Mouse (Mus musculus): ENCODE results near the gene Rpp25. TPM values are rescaled to one million over a fixed set of nuclear protein-coding genes. Genes with fewer than 3 reads are reported as not detected.
A peak's percentile ranks its signal among the peaks of the same experiment; 100 is the strongest.

Rpp25 gene
- polyA plus RNA-seq, 1 experiment from 2014 or later: 0.48 TPM

GRCm38 (mm10) chr9:57501452-57501851, 2.4 kb upstream of the Rpp25 start:
- Histone ChIP-seq H3K4me1 (ENCODE audit: insufficient read depth) (peaks cover 35% of the 10 kb centered on the region), H3K9ac (replicated peaks) (no peak overlapping the region), H3K27ac (ENCODE audit: low read depth) (no peak overlapping the region), H3K9me3 (ENCODE audit: low read length) (no peaks in the 10 kb centered on the region), H3K27me3 (ENCODE audit: insufficient read depth, low read length) (peaks cover 60% of the 10 kb centered on the region), H3K36me3 (replicated peaks; ENCODE audit: insufficient read depth, low read length) (no peaks in the 10 kb centered on the region), H3K4me2 (ENCODE audit: low read depth, low read length) (no peak overlapping the region), H3K4me3 (ENCODE audit: low read depth, low read length) (no peak overlapping the region)
- ATAC-seq: no peak
- DNase-seq: no peak
- TF ChIP-seq EP300 (IDR thresholded peaks at IDR 0.05; ENCODE audit: low read depth): no peak
- TF ChIP-seq CTCF (IDR thresholded peaks at IDR 0.05; ENCODE audit: low read depth): no peak
- WGBS (ENCODE audit: insufficient replicate concordance): 12% methylated on average over 13 of the region's 13 CpGs

DNA sequence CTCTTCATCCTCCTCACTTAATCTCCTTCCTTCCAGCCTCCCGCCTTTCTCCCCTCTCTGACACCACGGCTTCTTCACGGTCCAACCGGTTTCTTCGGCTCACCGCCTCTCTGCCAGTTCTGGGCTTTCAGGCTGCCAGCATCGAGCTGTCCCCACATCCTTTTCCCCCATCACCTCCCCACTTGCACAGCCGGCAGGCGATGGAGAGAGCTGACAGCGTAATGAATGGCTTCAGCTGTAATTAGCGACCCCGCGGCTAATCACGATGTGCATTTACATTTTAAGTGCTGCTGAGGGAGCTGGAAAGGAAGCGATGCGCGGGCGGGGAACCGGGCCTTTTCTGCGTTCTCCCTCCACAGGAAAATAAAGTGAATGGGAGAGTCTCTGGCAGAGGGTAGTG, 2.0 kb upstream of the Rpp25 start:
- no peak for ATAC-seq

GRCm38 (mm10) chr9:57502911-57503621, 760 bp upstream of the Rpp25 start:
- no peak overlapping the region for H3K27ac ChIP-seq (ENCODE audit: low read depth)
- H3K9me3 ChIP-seq (ENCODE audit: low read length): no peaks in the 10 kb centered on the region
- H3K4me3 ChIP-seq (ENCODE audit: low read depth, low read length): peak overlapping the region; percentile 46
- 8% methylated on average over 23 of the region's 23 CpGs for WGBS (ENCODE audit: insufficient replicate concordance)
- ATAC-seq (no peak), DNase-seq (no peak)
- H3K36me3 ChIP-seq (replicated peaks; ENCODE audit: insufficient read depth, low read length): no peaks in the 10 kb centered on the region
- peak overlapping the region; percentile 76; the same call in 1 of the 2 replicates for H3K4me2 ChIP-seq (ENCODE audit: low read depth, low read length)
- no peak overlapping the region for H3K9ac ChIP-seq (replicated peaks)
- no peak for TF ChIP-seq CTCF (IDR thresholded peaks at IDR 0.05; ENCODE audit: low read depth)
- no peak for TF ChIP-seq EP300 (IDR thresholded peaks at IDR 0.05; ENCODE audit: low read depth)
- H3K4me1 ChIP-seq (ENCODE audit: insufficient read depth): peaks cover 29% of the 10 kb centered on the region
- H3K27me3 ChIP-seq (ENCODE audit: insufficient read depth, low read length): peaks cover 60% of the 10 kb centered on the region

More for the DNA sequence above, 2.0 kb upstream of the Rpp25 start:
- peaks cover 60% of the 10 kb centered on the region for H3K27me3 ChIP-seq (ENCODE audit: insufficient read depth, low read length)
- TF ChIP-seq CTCF (IDR thresholded peaks at IDR 0.05; ENCODE audit: low read depth): no peak
- TF ChIP-seq EP300 (IDR thresholded peaks at IDR 0.05; ENCODE audit: low read depth): no peak
- no peak overlapping the region for H3K4me2 ChIP-seq (ENCODE audit: low read depth, low read length)
- no peaks in the 10 kb centered on the region for H3K9me3 ChIP-seq (ENCODE audit: low read length)
- no peak overlapping the region for H3K4me3 ChIP-seq (ENCODE audit: low read depth, low read length)
- no peak for DNase-seq
- no peak overlapping the region for H3K27ac ChIP-seq (ENCODE audit: low read depth)
- WGBS (ENCODE audit: insufficient replicate concordance): 3% methylated on average over 20 of the region's 20 CpGs
- H3K9ac ChIP-seq (replicated peaks): no peak overlapping the region
- peaks cover 35% of the 10 kb centered on the region for H3K4me1 ChIP-seq (ENCODE audit: insufficient read depth)
- no peaks in the 10 kb centered on the region for H3K36me3 ChIP-seq (replicated peaks; ENCODE audit: insufficient read depth, low read length)

DNA sequence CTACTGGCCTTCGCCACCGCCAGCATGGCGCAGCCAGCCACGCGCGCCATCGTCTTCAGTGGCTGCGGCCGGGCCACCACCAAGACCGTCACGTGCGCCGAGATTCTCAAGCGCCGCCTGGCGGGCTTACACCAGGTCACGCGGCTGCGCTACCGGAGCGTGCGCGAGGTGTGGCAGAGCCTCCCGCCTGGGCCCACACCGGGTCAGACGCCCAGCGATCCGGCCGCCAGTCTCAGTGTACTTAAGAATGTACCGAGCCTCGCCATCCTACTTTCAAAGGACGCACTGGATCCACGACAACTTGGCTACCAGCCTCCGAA, 515 bp downstream of the Rpp25 start:
- Histone ChIP-seq H3K9ac (replicated peaks) (no peak overlapping the region), H3K4me1 (ENCODE audit: insufficient read depth) (peaks cover 29% of the 10 kb centered on the region), H3K4me2 (ENCODE audit: low read depth, low read length) (peak overlapping the region; percentile 76), H3K27me3 (ENCODE audit: insufficient read depth, low read length) (peaks cover 60% of the 10 kb centered on the region), H3K9me3 (ENCODE audit: low read length) (no peaks in the 10 kb centered on the region), H3K4me3 (ENCODE audit: low read depth, low read length) (peak overlapping the region; percentile 46), H3K27ac (ENCODE audit: low read depth) (no peak overlapping the region), H3K36me3 (replicated peaks; ENCODE audit: insufficient read depth, low read length) (no peaks in the 10 kb centered on the region)
- ATAC-seq: peak; percentile 38; the same call in 1 of the 2 replicates
- DNase-seq: peak; percentile 73
- 2% methylated on average over 33 of the region's 34 CpGs for WGBS (ENCODE audit: insufficient replicate concordance)
- TF ChIP-seq CTCF (IDR thresholded peaks at IDR 0.05; ENCODE audit: low read depth): peak; percentile 66
- TF ChIP-seq EP300 (IDR thresholded peaks at IDR 0.05; ENCODE audit: low read depth): no peak

DNA sequence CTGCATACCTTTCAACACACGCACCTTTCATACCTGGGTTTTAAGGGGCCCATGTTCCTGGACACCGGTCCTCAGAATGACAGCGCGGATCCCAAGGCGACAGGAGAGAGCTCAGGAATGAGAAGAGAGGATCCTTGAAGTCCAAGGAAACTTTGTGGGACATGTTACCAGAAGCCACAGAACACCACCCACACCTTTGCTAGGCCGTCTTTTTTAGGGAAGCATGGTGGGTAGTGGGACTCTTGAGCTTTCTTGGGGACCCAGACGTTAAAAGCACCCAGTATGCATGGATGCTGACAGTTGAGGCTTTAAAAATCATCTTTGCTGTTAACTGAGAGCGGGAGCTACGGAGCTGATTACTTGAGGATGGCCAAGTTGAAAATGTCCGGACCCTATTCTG, 1.1 kb downstream of the Rpp25 start:
- no peak overlapping the region; the same call in 1 of the 2 replicates for H3K4me3 ChIP-seq (ENCODE audit: low read depth, low read length)
- peaks cover 60% of the 10 kb centered on the region for H3K27me3 ChIP-seq (ENCODE audit: insufficient read depth, low read length)
- H3K27ac ChIP-seq (ENCODE audit: low read depth): no peak overlapping the region
- H3K4me1 ChIP-seq (ENCODE audit: insufficient read depth): peaks cover 29% of the 10 kb centered on the region
- DNase-seq: no peak
- TF ChIP-seq CTCF (IDR thresholded peaks at IDR 0.05; ENCODE audit: low read depth): no peak
- no peak for TF ChIP-seq EP300 (IDR thresholded peaks at IDR 0.05; ENCODE audit: low read depth)
- ATAC-seq: no peak
- 0 out of 2 replicates have a peak overlapping the region, but pooled peaks have one; percentile 76 for H3K4me2 ChIP-seq (ENCODE audit: low read depth, low read length)
- H3K36me3 ChIP-seq (replicated peaks; ENCODE audit: insufficient read depth, low read length): no peaks in the 10 kb centered on the region
- H3K9ac ChIP-seq (replicated peaks): no peak overlapping the region
- H3K9me3 ChIP-seq (ENCODE audit: low read length): no peaks in the 10 kb centered on the region
- WGBS (ENCODE audit: insufficient replicate concordance): 47% methylated on average over 10 of the region's 10 CpGs

DNA sequence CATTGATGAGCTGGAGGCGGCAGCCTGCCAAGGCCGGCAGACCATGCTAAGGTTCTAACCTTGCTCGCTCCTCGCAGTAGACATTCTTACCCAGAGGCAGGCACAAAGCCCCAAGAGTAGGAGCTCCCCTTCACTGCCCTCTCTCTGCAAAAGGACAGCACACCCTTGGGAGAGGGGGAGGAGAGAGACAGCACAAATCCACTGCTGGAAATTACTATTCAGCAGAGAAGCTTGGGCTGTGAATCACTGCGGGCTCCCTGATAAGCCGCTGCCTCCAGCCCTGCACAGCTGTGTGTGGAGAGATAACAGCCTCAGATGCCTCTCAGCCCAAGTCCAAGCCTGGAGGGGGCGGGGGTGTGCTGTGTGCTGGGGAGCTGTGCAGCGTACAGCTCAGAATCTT, 1.9 kb downstream of the Rpp25 start:
- Histone ChIP-seq H3K4me1 (ENCODE audit: insufficient read depth) (peaks cover 29% of the 10 kb centered on the region), H3K4me2 (ENCODE audit: low read depth, low read length) (peak overlapping the region; percentile 52), H3K27ac (ENCODE audit: low read depth) (no peak overlapping the region), H3K4me3 (ENCODE audit: low read depth, low read length) (peak overlapping the region; percentile 17; the same call in 1 of the 2 replicates), H3K36me3 (replicated peaks; ENCODE audit: insufficient read depth, low read length) (no peaks in the 10 kb centered on the region), H3K27me3 (ENCODE audit: insufficient read depth, low read length) (peaks cover 52% of the 10 kb centered on the region), H3K9me3 (ENCODE audit: low read length) (no peaks in the 10 kb centered on the region), H3K9ac (replicated peaks) (no peak overlapping the region)
- 2% methylated on average over 8 of the region's 8 CpGs for WGBS (ENCODE audit: insufficient replicate concordance)
- TF ChIP-seq CTCF (IDR thresholded peaks at IDR 0.05; ENCODE audit: low read depth) (peak; percentile 30; the same call in 1 of the 2 replicates), EP300 (IDR thresholded peaks at IDR 0.05; ENCODE audit: low read depth) (peak; percentile 96)
- ATAC-seq: peak; percentile 97
- DNase-seq: peak; percentile 82

Data from liver, postnatal 0 days (tissue).